Mouse (Mus musculus) T-helper 1 cell (primary cell): ENCODE data around the gene Gnai2.

Source experiments
- in situ Hi-C: fragments of 300-600 bp; cut with MboI, MseI; formaldehyde crosslinking; loops from one replicate; pipeline ENCODE4 v1.15.1; 2025; ENCODE audit warnings: high pct_unique_total_duplicates

The Gnai2 gene

GRCm38 (mm10) chr9:107611456-107612190, 23.5 kb downstream of the Gnai2 start:
- in situ Hi-C loops = no loop called here

GRCm38 (mm10) chr9:107609433-107609830, 25.7 kb downstream of the Gnai2 start:
- in situ Hi-C loops = no loop called here

DNA sequence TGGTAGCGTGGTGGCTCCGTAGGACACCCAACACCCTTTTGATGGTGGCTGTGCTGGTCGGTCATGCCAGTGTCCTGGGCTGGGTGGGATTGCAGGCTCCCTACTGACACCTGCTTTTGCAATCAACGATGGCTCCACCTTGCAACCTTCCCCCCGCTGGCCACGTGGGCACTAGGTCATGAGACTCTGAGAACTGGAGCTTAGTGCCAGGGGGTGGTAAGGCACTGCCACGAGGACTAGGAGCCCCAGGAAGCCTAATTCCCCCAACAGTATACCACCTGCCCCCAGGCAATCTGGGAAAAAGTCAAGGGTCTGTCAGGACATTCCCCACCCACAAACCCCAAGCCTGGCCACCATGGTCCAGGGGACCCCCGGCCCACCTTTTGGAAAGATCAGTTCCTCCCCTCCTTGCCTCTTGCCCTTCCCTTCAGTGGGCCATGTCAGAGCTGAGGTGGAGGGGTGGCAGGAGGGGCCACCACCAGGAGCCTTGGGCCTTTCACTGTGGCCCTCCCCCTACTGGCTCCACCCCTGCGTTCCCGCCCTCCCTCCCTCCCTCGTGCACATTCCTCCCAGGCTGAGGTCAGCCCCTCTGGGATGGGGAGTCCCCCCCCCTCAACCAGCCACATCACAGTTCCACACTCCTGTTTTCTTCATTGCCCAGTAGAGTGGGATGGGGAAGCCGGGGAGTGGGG, 26.3 kb downstream of the Gnai2 start, which contains the start of gene Sema3b:
Gene Sema3b, minus strand, starts transcription at position 489 of the 692 bp plus-strand sequence.
- in situ Hi-C loops = no loop called here

DNA sequence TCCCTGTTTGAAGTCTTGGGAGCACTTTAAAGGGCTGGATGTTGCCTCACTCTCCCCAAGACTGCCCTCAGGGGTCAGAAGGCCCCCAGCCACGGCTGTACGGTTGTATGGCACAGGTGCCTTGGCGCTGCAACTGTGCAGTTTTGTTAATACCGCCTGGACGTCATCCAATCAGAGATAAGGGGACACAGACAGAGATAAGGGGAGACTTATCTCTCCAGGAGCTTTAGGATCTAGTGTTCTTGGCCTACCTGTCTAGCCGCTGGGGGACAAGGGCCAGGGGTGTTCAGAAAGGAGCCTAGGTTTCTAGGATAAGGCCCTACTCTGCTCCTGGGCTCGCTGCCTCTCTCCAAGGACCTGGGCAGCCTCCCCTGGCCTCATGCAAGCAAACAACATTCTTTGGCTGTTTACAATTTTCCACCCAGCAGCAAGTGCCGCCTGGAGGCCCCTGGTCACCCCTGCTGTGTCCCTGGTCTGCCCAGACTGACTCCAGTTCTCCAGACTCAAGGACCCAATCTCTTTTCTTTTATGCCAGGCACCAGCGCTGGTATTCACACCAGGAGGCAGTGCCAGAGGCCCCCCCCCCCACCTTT, 27.4 kb downstream of the Gnai2 start:
- in situ Hi-C loops = no loop called here

DNA sequence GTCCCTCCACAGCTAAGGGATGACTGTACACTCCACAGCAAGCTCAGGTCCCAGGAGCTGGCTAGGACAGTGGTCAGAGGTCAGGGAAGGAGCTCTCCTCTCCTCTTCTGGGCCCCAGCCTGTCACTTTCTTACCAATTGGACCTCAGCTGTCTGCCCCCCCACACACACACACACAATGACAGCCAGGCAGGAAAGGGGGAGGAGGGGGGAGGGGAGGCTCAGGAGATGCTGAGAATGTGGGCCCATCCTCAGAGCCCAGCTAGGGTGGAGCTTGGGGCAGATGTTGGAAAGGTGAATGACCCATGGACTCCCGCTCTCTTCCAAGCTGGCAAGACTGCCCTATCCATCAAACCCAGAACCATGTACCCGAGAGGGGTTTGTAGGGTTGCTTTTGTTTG, 28.1 kb downstream of the Gnai2 start:
- in situ Hi-C loops = no loop called here

GRCm38 (mm10) chr9:107606591-107606990, 28.6 kb downstream of the Gnai2 start:
- in situ Hi-C loops = no loop called here

DNA sequence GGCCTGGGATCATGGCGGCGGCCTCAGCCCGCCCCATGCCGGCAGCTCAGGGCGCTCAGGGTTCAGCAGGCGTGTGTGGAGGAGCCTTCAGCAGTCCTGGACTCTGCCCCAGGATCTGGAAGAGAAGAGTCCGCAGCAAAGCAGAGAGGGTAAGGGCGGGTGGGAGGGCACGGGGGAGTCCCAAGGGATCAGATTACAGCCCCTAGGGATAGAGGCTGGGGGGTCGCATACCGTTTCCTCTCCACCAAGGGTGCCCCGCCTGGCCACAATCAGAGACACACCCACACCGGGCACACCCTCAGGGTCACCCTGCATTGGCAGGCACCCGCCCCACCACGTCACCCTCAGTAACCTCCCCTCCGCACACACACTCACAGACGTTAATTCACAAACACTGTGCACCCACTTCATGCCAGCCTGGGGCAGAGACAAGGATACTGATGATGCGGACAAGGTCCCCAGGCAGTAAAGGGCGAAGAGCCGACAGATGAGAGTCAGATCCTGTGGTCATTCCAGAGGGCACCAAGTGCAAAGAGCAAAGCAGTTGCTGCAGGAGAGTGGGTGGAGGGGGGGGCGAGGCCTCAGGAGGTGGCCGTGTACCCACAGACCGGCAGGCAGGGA, 30.0 kb downstream of the Gnai2 start:
- in situ Hi-C loops = no loop called here

GRCm38 (mm10) chr9:107603251-107603650, 31.9 kb downstream of the Gnai2 start:
- in situ Hi-C loops = no loop called here

- in situ Hi-C loops = no loop called here
Measured at GRCm38 (mm10) chr9:107602068-107602648, 33.0 kb downstream of the Gnai2 start.

- in situ Hi-C loops = no loop called here
Measured at GRCm38 (mm10) chr9:107601275-107601674, 33.9 kb downstream of the Gnai2 start.

DNA sequence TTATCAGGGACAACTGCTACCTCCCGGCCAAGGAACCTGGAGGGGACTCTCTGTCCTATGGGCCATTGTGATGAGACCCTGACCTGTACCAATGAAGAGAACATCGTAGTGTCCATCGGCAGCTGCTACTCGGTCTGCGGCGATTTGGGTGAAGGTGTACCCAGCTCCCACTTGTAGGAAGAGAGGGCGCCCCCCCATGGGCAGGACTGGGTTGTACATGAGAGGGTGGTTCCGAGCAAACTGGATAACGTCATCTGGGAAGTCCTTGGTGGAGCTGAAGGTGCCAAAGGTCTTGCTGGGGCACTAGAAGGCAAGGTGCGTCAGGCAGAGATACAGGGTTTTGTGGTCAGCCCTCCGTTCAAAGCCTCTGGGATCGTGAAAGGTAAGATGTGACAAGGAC, 34.4 kb downstream of the Gnai2 start:
- in situ Hi-C loops = no loop called here

DNA sequence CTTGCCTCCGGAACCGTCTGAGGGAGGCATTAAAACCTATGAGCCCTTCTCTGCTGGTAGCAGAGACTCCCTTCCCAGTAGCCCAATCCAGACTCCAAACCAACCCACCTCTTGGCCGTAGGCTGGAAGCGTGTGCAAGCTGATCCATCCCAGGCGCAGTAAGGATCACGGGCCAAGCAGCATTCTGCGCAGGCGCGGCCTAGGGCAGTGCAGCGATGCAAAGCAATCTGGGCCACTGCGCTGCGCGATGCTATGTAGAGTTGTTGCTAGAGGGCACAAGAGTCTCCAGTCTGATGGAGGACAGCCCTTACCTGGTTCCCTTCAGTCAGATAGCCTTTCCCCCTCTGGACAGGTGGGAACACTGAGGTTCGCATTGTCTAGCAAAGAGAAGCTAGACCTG, 35.3 kb downstream of the Gnai2 start:
- in situ Hi-C loops = no loop called here

- in situ Hi-C loops = no loop called here
Measured at GRCm38 (mm10) chr9:107599433-107599832, 35.7 kb downstream of the Gnai2 start.

GRCm38 (mm10) chr9:107598385-107598784, 36.8 kb downstream of the Gnai2 start:
- in situ Hi-C loops = no loop called here

- in situ Hi-C loops = no loop called here
Measured at GRCm38 (mm10) chr9:107596619-107597569, 38.3 kb downstream of the Gnai2 start.

GRCm38 (mm10) chr9:107594281-107595062, 40.7 kb downstream of the Gnai2 start:
- in situ Hi-C loops = no loop called here

- in situ Hi-C loops = no loop called here
Measured at GRCm38 (mm10) chr9:107593101-107593976, 41.8 kb downstream of the Gnai2 start.

DNA sequence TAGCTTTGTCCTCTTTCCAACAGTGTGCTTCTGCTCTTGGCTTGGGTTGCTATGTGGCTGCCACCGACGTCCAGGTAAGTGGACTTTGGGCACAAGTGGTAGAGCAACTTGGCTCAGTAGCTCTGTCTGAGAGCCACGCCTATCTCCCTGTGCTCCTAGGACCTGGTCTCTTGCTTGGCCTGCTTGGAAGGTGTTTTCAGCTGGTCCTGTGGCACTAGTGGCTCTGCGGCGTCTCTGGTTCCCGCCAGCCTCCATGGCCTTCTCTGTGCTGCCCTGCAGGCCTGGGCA, 44.5 kb downstream of the Gnai2 start:
- in situ Hi-C loops = no loop called here

DNA sequence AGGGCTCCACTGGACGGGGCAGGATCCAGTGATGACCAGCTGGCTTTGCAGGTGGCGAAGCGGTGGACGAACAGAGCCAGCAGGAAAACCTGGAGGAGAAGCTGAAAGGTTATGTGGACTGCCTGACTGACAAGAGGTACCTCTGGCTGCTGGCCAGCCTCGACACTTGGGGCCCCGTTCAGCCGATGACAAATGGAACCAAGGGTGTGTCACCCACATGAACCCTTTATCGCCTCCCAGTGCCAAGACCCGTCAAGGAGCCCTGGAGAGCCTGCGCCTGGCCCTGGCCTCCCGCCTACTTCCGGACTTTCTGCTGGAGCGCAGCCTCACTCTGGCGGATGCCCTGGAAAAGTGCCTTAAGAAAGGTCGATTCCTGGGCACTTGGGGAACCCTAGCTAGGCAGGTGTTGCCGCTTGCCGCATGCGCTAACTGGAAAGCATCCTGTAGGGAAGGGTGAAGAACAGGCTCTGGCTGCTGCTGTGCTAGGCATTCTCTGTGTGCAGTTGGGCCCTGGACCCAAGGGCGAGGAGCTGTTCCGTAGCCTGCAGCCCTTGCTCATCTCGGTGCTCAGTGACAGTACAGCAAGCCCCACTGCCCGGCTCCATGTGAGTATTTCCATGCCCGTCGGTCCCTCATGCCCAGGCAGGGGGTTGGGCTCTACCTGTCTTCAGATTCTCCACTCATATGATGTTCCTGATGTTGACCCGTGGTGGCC, 45.0 kb downstream of the Gnai2 start:
- in situ Hi-C loops = no loop called here
